Mouse (Mus musculus): ENCODE results near the gene Erich6. TPM values are rescaled to one million over a fixed set of nuclear protein-coding genes. Genes with fewer than 3 reads are reported as not detected.

Gene Erich6
- 0.43 TPM in 1 of 2 replicates, not detected in the other for polyA plus RNA-seq (2014; fragmentation: Nextera tagmentation; extraction: Ambion mirVana)

DNA sequence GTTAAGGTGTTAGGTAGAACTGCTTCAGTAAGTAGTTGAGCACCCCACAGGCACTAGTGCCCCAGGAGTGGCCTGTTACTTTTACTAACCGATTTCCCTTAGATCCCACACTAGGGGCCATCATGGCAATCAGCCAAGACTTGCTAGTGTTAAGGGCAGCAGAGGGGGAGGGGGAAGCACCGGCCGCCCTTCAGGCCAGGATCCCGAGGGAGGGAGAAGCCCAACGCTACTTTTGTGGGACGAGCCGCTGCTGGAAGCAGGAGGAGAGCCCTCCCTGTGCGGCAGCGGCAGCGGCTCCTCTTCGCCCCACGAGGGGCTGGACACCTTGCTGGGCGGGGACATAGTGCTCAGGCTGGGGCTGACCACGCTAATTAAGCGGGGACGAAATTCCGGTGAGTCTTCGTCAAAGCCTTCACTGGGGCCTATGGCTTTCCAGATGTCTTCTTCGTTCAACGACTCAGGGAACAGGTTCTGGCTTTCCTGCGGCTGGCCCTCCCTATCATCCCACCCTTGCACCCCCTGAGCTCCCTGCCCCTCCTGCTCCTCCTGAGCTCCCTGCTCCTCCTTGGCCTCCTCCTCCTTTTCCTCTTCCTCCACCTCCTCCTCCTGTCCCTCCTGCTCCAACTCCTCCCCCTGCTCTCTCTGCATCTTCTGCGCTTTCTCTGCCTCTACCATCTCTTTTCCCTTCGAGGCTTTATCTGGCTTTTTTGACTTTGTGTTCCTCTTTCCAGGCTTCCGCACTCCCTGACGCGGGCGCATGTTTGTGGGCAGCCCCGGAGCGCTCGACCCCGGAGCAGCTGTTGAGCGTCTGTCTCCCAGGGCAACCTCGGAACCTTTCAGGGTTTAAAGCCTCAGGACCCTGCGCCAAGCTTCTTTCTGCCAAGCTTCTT is at the start of gene Erich6:
Gene Erich6, minus strand, starts transcription at position 802 of the 890 bp plus-strand sequence.
- peak; percentile 82 for ATAC-seq (ENCODE audit: low FRiP score)
- H3K27ac ChIP-seq: peak within 1 kb of the TSS; percentile 35; the same call in 1 of the 2 replicates
- H3K4me2 ChIP-seq (replicated peaks): peak within 1 kb of the TSS; percentile 95
- DNase-seq (ENCODE audit: low spot score): peak; percentile 50
- H3K27me3 ChIP-seq (ENCODE audit: control insufficient read depth, insufficient read depth, low read length): no peaks in the 10 kb centered on the region
- no peaks in the 10 kb centered on the region for H3K9me3 ChIP-seq (ENCODE audit: control insufficient read depth, low read length)
- H3K9ac ChIP-seq: peak within 1 kb of the TSS; percentile 62
- H3K4me1 ChIP-seq (replicated peaks; ENCODE audit: control insufficient read depth, insufficient read depth, low read length): no peaks in the 10 kb centered on the region
- H3K36me3 ChIP-seq (replicated peaks; ENCODE audit: control insufficient read depth, insufficient read depth): no peaks in the 10 kb centered on the region
- peak within 1 kb of the TSS; percentile 53 for H3K4me3 ChIP-seq (replicated peaks; ENCODE audit: low read length)
- WGBS: 0% methylated on average over 34 of the region's 34 CpGs

DNA sequence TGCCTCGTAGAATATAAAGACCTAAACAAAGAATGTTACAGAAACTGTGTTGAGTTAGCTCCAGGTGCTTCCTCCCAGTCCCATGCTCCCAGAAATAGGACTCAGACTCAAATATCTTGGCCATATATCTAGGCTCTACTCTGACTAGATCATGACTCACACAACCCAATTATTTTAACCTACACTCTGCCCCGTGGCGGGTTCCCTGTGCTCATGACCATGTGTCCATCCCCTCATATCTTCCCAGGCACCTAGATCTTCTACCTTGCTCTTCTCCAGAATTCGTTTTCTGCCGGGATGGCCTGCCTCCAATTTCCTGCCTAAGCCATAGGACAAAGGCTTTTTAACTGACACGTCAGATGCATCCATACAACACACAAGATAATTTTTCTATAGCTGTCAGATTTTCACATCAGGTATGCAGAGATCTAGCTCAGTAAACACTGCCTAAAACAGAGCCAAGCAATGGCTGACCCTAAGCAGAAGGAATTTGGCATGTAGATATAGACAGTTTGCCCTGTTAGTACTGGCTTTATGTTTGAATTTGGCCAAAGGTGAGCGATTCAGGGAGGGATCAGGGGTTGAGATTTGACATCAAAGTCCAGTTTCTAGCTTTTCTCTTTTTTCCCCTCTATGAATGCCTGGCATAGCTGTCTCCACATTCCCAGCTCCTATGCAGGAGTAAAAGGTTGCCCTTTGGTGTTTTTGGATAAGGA is 49.4 kb upstream of the Erich6 start:
- Histone ChIP-seq H3K4me1 (replicated peaks; ENCODE audit: control insufficient read depth, insufficient read depth, low read length) (peaks cover 19% of the 10 kb centered on the region), H3K4me3 (replicated peaks; ENCODE audit: low read length) (no peak overlapping the region), H3K4me2 (replicated peaks) (no peak overlapping the region), H3K9me3 (ENCODE audit: control insufficient read depth, low read length) (no peaks in the 10 kb centered on the region), H3K36me3 (replicated peaks; ENCODE audit: control insufficient read depth, insufficient read depth) (no peaks in the 10 kb centered on the region; the same call in 1 of the 2 replicates), H3K27ac (no peak overlapping the region), H3K27me3 (ENCODE audit: control insufficient read depth, insufficient read depth, low read length) (no peaks in the 10 kb centered on the region), H3K9ac (no peak overlapping the region)
- DNase-seq (ENCODE audit: low spot score) (no peak), ATAC-seq (ENCODE audit: low FRiP score) (no peak)
- WGBS: 90% methylated on average over 7 of the region's 7 CpGs

DNA sequence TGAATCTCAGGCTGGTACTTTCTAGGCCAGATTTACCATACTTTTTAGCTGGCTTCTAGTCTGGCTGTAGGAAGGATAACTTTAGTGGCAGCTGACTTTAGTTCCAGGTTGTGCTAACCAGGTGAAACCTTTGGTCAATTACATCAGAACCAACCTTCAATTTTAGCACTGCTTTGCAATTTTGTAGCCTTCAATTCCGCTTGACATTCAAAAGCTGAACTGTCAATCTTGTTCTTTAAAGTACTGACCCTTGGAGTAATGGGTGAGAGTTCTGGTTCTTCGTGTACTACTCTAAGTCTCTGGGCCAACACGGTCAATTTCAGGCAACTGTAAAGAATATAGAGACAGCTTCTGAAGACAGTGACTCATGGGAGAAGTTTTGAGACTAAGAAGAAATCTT is 48.4 kb upstream of the Erich6 start:
- H3K36me3 ChIP-seq (replicated peaks; ENCODE audit: control insufficient read depth, insufficient read depth): no peaks in the 10 kb centered on the region; the same call in 1 of the 2 replicates
- no peaks in the 10 kb centered on the region for H3K27me3 ChIP-seq (ENCODE audit: control insufficient read depth, insufficient read depth, low read length)
- H3K4me1 ChIP-seq (replicated peaks; ENCODE audit: control insufficient read depth, insufficient read depth, low read length): peaks cover 19% of the 10 kb centered on the region
- H3K4me3 ChIP-seq (replicated peaks; ENCODE audit: low read length): no peak overlapping the region
- H3K9ac ChIP-seq: no peak overlapping the region
- H3K4me2 ChIP-seq (replicated peaks): no peak overlapping the region
- no peak overlapping the region for H3K27ac ChIP-seq
- ATAC-seq (ENCODE audit: low FRiP score): no peak
- WGBS: 90% methylated on average over 3 of the region's 3 CpGs
- DNase-seq (ENCODE audit: low spot score): no peak
- no peaks in the 10 kb centered on the region for H3K9me3 ChIP-seq (ENCODE audit: control insufficient read depth, low read length)

DNA sequence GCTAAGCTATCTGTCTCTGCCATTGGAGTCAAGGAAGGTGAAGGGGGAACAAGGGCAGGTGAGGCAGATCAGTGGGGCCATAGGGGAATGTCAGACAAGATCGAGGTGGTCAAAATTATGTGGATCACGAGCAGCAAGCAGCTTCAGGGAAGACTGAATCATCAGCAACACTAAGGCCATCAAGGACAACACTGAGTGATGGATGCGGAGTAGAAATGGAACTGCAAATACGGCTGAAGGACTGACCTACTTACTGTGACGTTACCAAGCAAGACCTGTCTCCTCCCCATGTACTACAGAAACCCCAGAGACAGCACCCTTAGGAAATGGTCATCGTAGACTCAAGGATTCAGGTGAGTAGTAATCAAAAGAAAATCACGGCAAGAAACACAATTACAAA is 46.3 kb upstream of the Erich6 start:
- Histone ChIP-seq H3K4me1 (replicated peaks; ENCODE audit: control insufficient read depth, insufficient read depth, low read length) (peaks cover 22% of the 10 kb centered on the region), H3K4me3 (replicated peaks; ENCODE audit: low read length) (no peak overlapping the region), H3K27ac (no peak overlapping the region), H3K9me3 (ENCODE audit: control insufficient read depth, low read length) (no peaks in the 10 kb centered on the region), H3K9ac (no peak overlapping the region), H3K27me3 (ENCODE audit: control insufficient read depth, insufficient read depth, low read length) (no peaks in the 10 kb centered on the region), H3K36me3 (replicated peaks; ENCODE audit: control insufficient read depth, insufficient read depth) (no peaks in the 10 kb centered on the region), H3K4me2 (replicated peaks) (no peak overlapping the region)
- WGBS: 91% methylated on average over 7 of the region's 7 CpGs
- ATAC-seq (ENCODE audit: low FRiP score): no peak
- DNase-seq (ENCODE audit: low spot score): no peak

DNA sequence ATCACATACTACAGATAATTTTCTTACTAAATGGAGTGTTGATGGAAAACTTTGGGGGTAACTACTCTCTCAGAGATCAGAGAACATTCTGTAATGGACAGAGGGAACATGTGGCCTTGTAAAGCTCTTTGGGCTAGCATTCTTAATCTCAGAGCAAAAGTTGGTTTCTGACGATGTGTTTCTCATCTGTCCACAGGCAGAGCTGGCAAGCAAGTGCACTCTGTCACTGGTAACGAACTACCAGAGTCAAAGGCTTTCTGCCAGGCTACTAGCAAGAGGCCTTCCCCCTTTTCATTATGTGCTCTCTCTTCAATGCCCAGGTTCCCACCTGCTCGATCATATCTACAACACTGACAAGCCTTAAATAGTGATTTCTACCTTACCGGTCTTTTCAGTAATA is 45.3 kb upstream of the Erich6 start:
- WGBS: 77% methylated on average over 4 of the region's 4 CpGs
- no peak overlapping the region for H3K9ac ChIP-seq
- no peaks in the 10 kb centered on the region for H3K36me3 ChIP-seq (replicated peaks; ENCODE audit: control insufficient read depth, insufficient read depth)
- no peaks in the 10 kb centered on the region for H3K27me3 ChIP-seq (ENCODE audit: control insufficient read depth, insufficient read depth, low read length)
- H3K4me2 ChIP-seq (replicated peaks): no peak overlapping the region
- H3K9me3 ChIP-seq (ENCODE audit: control insufficient read depth, low read length): no peaks in the 10 kb centered on the region
- no peak overlapping the region for H3K27ac ChIP-seq
- DNase-seq (ENCODE audit: low spot score): no peak
- no peak overlapping the region for H3K4me3 ChIP-seq (replicated peaks; ENCODE audit: low read length)
- H3K4me1 ChIP-seq (replicated peaks; ENCODE audit: control insufficient read depth, insufficient read depth, low read length): peaks cover 22% of the 10 kb centered on the region
- no peak for ATAC-seq (ENCODE audit: low FRiP score)

DNA sequence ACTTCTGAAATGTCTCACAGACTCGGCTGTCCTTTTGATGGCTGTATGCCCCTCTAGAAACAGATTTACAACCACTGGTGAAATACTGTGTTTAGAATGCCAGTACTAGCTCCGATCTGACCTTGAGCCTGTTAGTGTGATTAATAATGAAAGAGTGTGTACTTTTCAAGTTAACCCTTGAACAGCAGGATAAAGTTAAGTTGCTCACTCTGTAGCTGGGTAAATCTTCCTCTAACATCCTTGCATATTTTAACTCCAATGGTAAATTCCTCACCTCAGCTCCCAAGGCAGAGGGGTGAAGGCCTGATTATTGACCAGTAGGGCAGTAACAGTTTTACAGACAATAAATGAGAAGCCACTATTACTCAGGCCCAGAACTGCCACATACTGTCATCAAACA is 44.8 kb upstream of the Erich6 start:
- WGBS: 52% methylated on average over 2 of the region's 2 CpGs
- no peak overlapping the region for H3K27ac ChIP-seq
- DNase-seq (ENCODE audit: low spot score): no peak

DNA sequence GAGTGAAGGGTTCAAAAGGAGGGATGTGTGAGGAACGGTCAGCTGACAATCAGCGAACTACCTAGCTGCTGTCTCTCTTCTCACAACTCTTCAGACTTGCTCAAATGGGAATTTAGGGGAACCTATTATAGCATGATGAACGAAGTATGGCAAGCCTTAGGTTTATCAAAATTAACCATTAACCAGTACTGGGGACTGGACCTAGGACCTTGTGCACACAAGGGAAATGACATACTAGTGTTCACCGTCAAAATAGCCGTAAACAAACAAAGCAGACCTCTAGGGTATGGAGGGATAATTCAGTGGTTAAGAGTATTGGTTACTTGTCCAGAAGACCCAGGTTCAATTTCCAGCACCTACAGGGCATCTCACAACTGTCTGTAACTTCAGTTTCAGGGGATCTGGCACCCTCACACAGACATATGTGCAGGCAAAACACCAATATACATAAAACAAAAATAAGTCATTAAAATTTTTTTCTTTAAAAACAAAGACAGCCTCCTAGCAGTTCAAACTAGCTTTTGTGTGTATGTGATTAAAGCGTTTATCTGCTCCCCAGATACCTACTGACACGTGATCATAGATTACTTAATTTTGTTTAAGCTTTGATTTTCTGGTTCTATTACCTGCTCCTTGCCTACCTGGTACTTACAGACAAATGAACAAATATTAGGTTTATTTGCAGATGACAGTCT is 44.1 kb upstream of the Erich6 start:
- no peaks in the 10 kb centered on the region for H3K27me3 ChIP-seq (ENCODE audit: control insufficient read depth, insufficient read depth, low read length)
- 86% methylated on average over 7 of the region's 7 CpGs for WGBS
- H3K9ac ChIP-seq: no peak overlapping the region
- no peak overlapping the region for H3K4me3 ChIP-seq (replicated peaks; ENCODE audit: low read length)
- H3K4me1 ChIP-seq (replicated peaks; ENCODE audit: control insufficient read depth, insufficient read depth, low read length): peaks cover 22% of the 10 kb centered on the region
- H3K9me3 ChIP-seq (ENCODE audit: control insufficient read depth, low read length): no peaks in the 10 kb centered on the region
- H3K36me3 ChIP-seq (replicated peaks; ENCODE audit: control insufficient read depth, insufficient read depth): no peaks in the 10 kb centered on the region
- no peak for ATAC-seq (ENCODE audit: low FRiP score)
- DNase-seq (ENCODE audit: low spot score): no peak
- no peak overlapping the region for H3K27ac ChIP-seq
- no peak overlapping the region for H3K4me2 ChIP-seq (replicated peaks)

More for the DNA sequence above, 44.8 kb upstream of the Erich6 start:
- Histone ChIP-seq H3K36me3 (replicated peaks; ENCODE audit: control insufficient read depth, insufficient read depth) (no peaks in the 10 kb centered on the region), H3K4me2 (replicated peaks) (no peak overlapping the region), H3K4me1 (replicated peaks; ENCODE audit: control insufficient read depth, insufficient read depth, low read length) (peaks cover 22% of the 10 kb centered on the region), H3K9me3 (ENCODE audit: control insufficient read depth, low read length) (no peaks in the 10 kb centered on the region), H3K9ac (no peak overlapping the region), H3K4me3 (replicated peaks; ENCODE audit: low read length) (no peak overlapping the region), H3K27me3 (ENCODE audit: control insufficient read depth, insufficient read depth, low read length) (no peaks in the 10 kb centered on the region)
- ATAC-seq (ENCODE audit: low FRiP score): no peak

DNA sequence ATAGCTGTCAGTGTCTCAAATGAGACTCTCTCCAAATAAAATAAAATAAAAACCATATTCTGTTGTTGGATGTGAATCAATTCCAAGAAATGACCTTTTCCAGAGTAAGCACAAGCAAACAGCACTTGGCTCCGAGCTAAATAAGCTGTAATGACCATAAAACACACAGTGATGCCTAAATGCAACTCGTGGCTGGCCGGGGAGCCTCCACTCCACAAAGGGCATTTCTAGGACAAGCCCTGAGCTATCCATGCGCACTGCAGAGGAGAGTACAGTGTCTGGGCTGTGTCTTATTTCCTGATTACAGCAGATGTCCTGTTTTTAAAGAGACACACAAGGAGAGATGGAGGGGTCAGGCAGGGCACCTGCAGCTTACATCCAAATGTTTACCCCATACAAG is 43.0 kb upstream of the Erich6 start:
- Histone ChIP-seq H3K4me2 (replicated peaks) (no peak overlapping the region), H3K27me3 (ENCODE audit: control insufficient read depth, insufficient read depth, low read length) (no peaks in the 10 kb centered on the region), H3K36me3 (replicated peaks; ENCODE audit: control insufficient read depth, insufficient read depth) (0 out of 2 replicates have a peak, but pooled peaks cover 10% of the 10 kb centered on the region), H3K9me3 (ENCODE audit: control insufficient read depth, low read length) (no peaks in the 10 kb centered on the region), H3K9ac (no peak overlapping the region), H3K27ac (0 out of 2 replicates have a peak overlapping the region, but pooled peaks have one; percentile 15), H3K4me3 (replicated peaks; ENCODE audit: low read length) (no peak overlapping the region), H3K4me1 (replicated peaks; ENCODE audit: control insufficient read depth, insufficient read depth, low read length) (peaks cover 22% of the 10 kb centered on the region)
- WGBS: 39% methylated on average over 4 of the region's 4 CpGs
- DNase-seq (ENCODE audit: low spot score): no peak
- ATAC-seq (ENCODE audit: low FRiP score): no peak

DNA sequence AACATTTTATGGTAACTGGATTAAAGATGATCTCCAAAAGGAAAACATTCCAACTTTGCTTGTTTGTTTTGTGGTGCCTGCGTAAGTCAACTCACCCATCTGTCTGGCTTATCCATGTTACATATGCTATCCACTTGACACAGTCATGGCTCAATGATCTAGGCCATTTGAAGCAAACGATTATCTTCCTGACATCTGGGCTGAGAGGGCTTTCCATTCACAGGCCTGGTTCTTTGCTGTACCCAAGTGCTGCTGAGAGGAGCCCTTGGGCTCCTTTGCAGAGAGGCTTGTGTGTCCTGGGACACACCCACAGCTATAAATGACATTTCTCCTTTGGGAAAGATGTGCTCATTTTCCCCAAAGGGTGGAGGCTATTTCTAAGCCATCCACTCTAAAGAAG is 41.9 kb upstream of the Erich6 start:
- 45% methylated on average over 2 of the region's 2 CpGs for WGBS
- Histone ChIP-seq H3K36me3 (replicated peaks; ENCODE audit: control insufficient read depth, insufficient read depth) (peaks cover 11% of the 10 kb centered on the region; the same call in 1 of the 2 replicates), H3K9me3 (ENCODE audit: control insufficient read depth, low read length) (no peaks in the 10 kb centered on the region), H3K4me2 (replicated peaks) (no peak overlapping the region), H3K27ac (no peak overlapping the region), H3K4me1 (replicated peaks; ENCODE audit: control insufficient read depth, insufficient read depth, low read length) (peaks cover 22% of the 10 kb centered on the region), H3K9ac (no peak overlapping the region), H3K27me3 (ENCODE audit: control insufficient read depth, insufficient read depth, low read length) (no peaks in the 10 kb centered on the region), H3K4me3 (replicated peaks; ENCODE audit: low read length) (no peak overlapping the region)
- ATAC-seq (ENCODE audit: low FRiP score): no peak
- DNase-seq (ENCODE audit: low spot score): no peak
